Mouse (Mus musculus): ENCODE measurements around the gene Siglec1.

DNA sequence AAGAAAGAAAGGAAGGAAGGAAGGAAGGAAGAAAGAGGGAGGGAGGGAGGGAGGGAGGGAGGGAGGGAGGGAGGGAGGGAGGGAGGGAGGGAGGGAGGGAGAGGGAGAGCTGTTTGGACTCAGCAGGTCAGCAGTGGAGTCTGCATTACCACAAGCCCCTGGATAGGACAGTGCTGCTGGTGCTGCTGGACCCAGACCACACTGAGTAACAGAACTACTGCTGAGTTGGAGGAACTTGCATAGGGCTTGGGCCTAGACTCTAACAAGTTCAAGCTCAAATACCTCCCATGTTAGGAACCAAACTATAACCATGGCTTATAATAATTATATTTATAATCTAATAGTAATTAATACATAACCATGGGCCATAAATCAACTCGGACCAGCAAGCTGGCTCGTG, 44.3 kb upstream of the Siglec1 start:
- TF ChIP-seq CTCF (conservative IDR thresholded peaks at IDR 0.05; ENCODE audit: low read length) (no peak), POU5F1 (IDR thresholded peaks at IDR 0.05; ENCODE audit: borderline replicate concordance, low read length) (no peak), NANOG (IDR thresholded peaks at IDR 0.05; ENCODE audit: borderline replicate concordance, low read length) (no peak)

Data from E14TG2a.4 (cell line).